ENCODE assay signal across 8 mouse cellular contexts in the genomic region with DNA sequence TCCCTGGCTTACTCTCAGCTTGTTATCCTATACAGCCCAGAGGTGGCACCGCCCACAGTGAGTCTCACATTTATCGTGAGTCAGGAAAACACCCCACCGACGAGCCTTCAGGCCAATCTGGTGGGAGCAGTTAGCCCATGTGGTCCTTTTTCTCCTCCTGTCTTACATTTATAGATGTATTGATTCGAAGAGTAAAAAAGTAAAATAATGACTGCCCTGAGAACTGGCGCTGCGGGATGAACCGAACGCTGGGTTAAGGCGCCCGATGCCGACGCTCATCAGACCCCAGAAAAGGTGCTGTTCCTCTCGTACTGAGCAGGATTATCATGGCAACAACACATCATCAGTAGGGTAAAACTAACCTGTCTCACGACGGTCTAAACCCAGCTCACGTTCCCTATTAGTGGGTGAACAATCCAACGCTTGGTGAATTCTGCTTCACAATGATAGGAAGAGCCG. TPM values are rescaled to one million over a fixed set of nuclear protein-coding genes. Genes with fewer than 3 reads are reported as not detected.
DNase-seq lines count a peak whose midpoint lies in the region; ATAC-seq and TF ChIP-seq lines count a peak whose summit lies in the region.

No protein-coding gene starts in this region.

- DNase-seq in 3134 (ENCODE audit: extremely low read depth, insufficient read length, low spot score): peak; percentile 91
- DNase-seq in adrenal gland, postnatal 10 days: peak; percentile 100
- DNase-seq in heart, adult 8-10 months (ENCODE audit: low spot score): peak; percentile 100
- DNase-seq in limb, embryonic 14.5 days (ENCODE audit: low spot score): peak; percentile 100
- peak; percentile 100 for DNase-seq in monocyte, adult 2 months (ENCODE audit: low read depth in 1 of 2, low spot score in 2 of 2)
- DNase-seq in spleen, postnatal 4 days (ENCODE audit: low spot score in 2 of 2): peak; percentile 100

- no peaks in the 10 kb centered on the region for H3K27me3 ChIP-seq in embryonic facial prominence, embryonic 13.5 days
- 0 out of 2 replicates have a peak, but pooled peaks cover 2% of the 10 kb centered on the region for H3K27me3 ChIP-seq in kidney, embryonic 14.5 days (ENCODE audit: control insufficient read depth, insufficient read depth, low read length)
- no peaks in the 10 kb centered on the region for H3K27me3 ChIP-seq in limb, embryonic 14.5 days (ENCODE audit: control insufficient read depth, insufficient read depth, low read length)

- H3K27ac ChIP-seq in embryonic facial prominence, embryonic 13.5 days: no peak overlapping the region
- no peak overlapping the region for H3K27ac ChIP-seq in kidney, embryonic 14.5 days (ENCODE audit: low read depth, low read length)
- no peak overlapping the region for H3K27ac ChIP-seq in limb, embryonic 14.5 days (replicated peaks; ENCODE audit: low read depth, low read length)

- H3K4me2 ChIP-seq in embryonic facial prominence, embryonic 13.5 days: no peak overlapping the region
- no peak overlapping the region for H3K4me2 ChIP-seq in kidney, embryonic 14.5 days (replicated peaks; ENCODE audit: low read depth, low read length)
- no peak overlapping the region for H3K4me2 ChIP-seq in limb, embryonic 14.5 days (replicated peaks; ENCODE audit: low read depth, low read length, severe bottlenecking)

- WGBS in embryonic facial prominence, embryonic 13.5 days: 48% methylated on average over 19 of the region's 19 CpGs
- 57% methylated on average over 19 of the region's 19 CpGs for WGBS in kidney, embryonic 14.5 days
- WGBS in limb, embryonic 14.5 days: 49% methylated on average over 19 of the region's 19 CpGs

- H3K9ac ChIP-seq in embryonic facial prominence, embryonic 13.5 days: no peak overlapping the region
- H3K9ac ChIP-seq in kidney, embryonic 14.5 days (ENCODE audit: low read depth, low read length): no peak overlapping the region
- H3K9ac ChIP-seq in limb, embryonic 14.5 days (ENCODE audit: low read depth, low read length, severe bottlenecking): no peak overlapping the region

- H3K4me1 ChIP-seq in embryonic facial prominence, embryonic 13.5 days: peaks cover 13% of the 10 kb centered on the region
- peaks cover 4% of the 10 kb centered on the region; the same call in 1 of the 2 replicates for H3K4me1 ChIP-seq in kidney, embryonic 14.5 days (ENCODE audit: control insufficient read depth, insufficient read depth, low read length)
- 0 out of 2 replicates have a peak, but pooled peaks cover 4% of the 10 kb centered on the region for H3K4me1 ChIP-seq in limb, embryonic 14.5 days (ENCODE audit: control insufficient read depth, insufficient read depth, low read length)

- no peak overlapping the region for H3K4me3 ChIP-seq in embryonic facial prominence, embryonic 13.5 days
- no peak overlapping the region for H3K4me3 ChIP-seq in kidney, embryonic 14.5 days (ENCODE audit: low read length)
- no peak overlapping the region for H3K4me3 ChIP-seq in limb, embryonic 14.5 days (replicated peaks; ENCODE audit: low read length)

- no peak for TF ChIP-seq POLR2A in limb, embryonic 14.5 days (IDR thresholded peaks at IDR 0.05; ENCODE audit: borderline replicate concordance, extremely low read depth, insufficient read depth, insufficient read length)

- no peaks in the 10 kb centered on the region for H3K36me3 ChIP-seq in embryonic facial prominence, embryonic 13.5 days
- H3K36me3 ChIP-seq in kidney, embryonic 14.5 days (ENCODE audit: control insufficient read depth, insufficient read depth, low read length): no peaks in the 10 kb centered on the region
- H3K36me3 ChIP-seq in limb, embryonic 14.5 days (ENCODE audit: control insufficient read depth, insufficient read depth, low read length): no peaks in the 10 kb centered on the region

- ATAC-seq in embryonic facial prominence, embryonic 13.5 days (ENCODE audit: insufficient number of reproducible peaks, insufficient read depth, low FRiP score, low TSS enrichment, low read depth): peak; percentile 92
- peak; percentile 98 for ATAC-seq in kidney, embryonic 14.5 days (ENCODE audit: low FRiP score, low TSS enrichment)
- ATAC-seq in limb, embryonic 14.5 days (ENCODE audit: low FRiP score, low read depth): peak; percentile 90

- H3K9me3 ChIP-seq in embryonic facial prominence, embryonic 13.5 days: peaks cover 3% of the 10 kb centered on the region; the same call in 1 of the 2 replicates
- H3K9me3 ChIP-seq in kidney, embryonic 14.5 days (ENCODE audit: control insufficient read depth, low read length): no peaks in the 10 kb centered on the region
- no peaks in the 10 kb centered on the region for H3K9me3 ChIP-seq in limb, embryonic 14.5 days (ENCODE audit: control insufficient read depth, low read length)

RNA-seq across cellular contexts. Expression of a gene that starts 2.8 kb away (rescaled TPM):
- total RNA-seq in adrenal gland, postnatal 10 days (2021): 10 to 100 TPM; 50.6 to 55.9 TPM
- polyA plus RNA-seq in embryonic facial prominence, embryonic 13.5 days (2015; fragmentation: Nextera tagmentation; extraction: Ambion mirVana): 38.9 and 39.9 TPM in 2 replicates
- total RNA-seq in heart, adult 8-10 months (2022): 100 to 1,000 TPM; 115 to 133 (median 122) TPM
- polyA plus RNA-seq in kidney, embryonic 14.5 days (2014; fragmentation: Nextera tagmentation; extraction: Ambion mirVana): 25.1 and 44.6 TPM in 2 replicates
- polyA plus RNA-seq in limb, embryonic 14.5 days (2012; rRNA removed): 14.7 and 15.4 TPM in 2 replicates
- 38.7 and 39.5 TPM in 2 replicates for polyA plus RNA-seq in limb, embryonic 14.5 days (2014; fragmentation: Nextera tagmentation; extraction: Ambion mirVana)

RNA-seq across cellular contexts. Expression of a gene that starts 42.4 kb away (rescaled TPM):
- 10 to 100 TPM in 1 of 2 experiments, 1 to 10 TPM in 1; 8.7 to 10.1 TPM for total RNA-seq in adrenal gland, postnatal 10 days (2021)
- polyA plus RNA-seq in embryonic facial prominence, embryonic 13.5 days (2015; fragmentation: Nextera tagmentation; extraction: Ambion mirVana): 2.1 and 3.5 TPM in 2 replicates
- 10 to 100 TPM in 2 of 4 experiments, 1 to 10 TPM in 2; 8.1 to 11.3 (median 10.3) TPM for total RNA-seq in heart, adult 8-10 months (2022)
- polyA plus RNA-seq in kidney, embryonic 14.5 days (2014; fragmentation: Nextera tagmentation; extraction: Ambion mirVana): 1.7 and 3.2 TPM in 2 replicates
- 1.8 and 2.0 TPM in 2 replicates for polyA plus RNA-seq in limb, embryonic 14.5 days (2012; rRNA removed)
- 3.2 and 3.5 TPM in 2 replicates for polyA plus RNA-seq in limb, embryonic 14.5 days (2014; fragmentation: Nextera tagmentation; extraction: Ambion mirVana)

RNA-seq across cellular contexts. Expression of a gene that starts 43.1 kb away (rescaled TPM):
- total RNA-seq in adrenal gland, postnatal 10 days (2021): 10 to 100 TPM; 12.5 to 16.4 TPM
- polyA plus RNA-seq in embryonic facial prominence, embryonic 13.5 days (2015; fragmentation: Nextera tagmentation; extraction: Ambion mirVana): 3.3 and 5.1 TPM in 2 replicates
- 10 to 100 TPM in 2 of 4 experiments, 1 to 10 TPM in 2; 7.5 to 11.6 (median 9.8) TPM for total RNA-seq in heart, adult 8-10 months (2022)
- 1.8 and 3.2 TPM in 2 replicates for polyA plus RNA-seq in kidney, embryonic 14.5 days (2014; fragmentation: Nextera tagmentation; extraction: Ambion mirVana)
- polyA plus RNA-seq in limb, embryonic 14.5 days (2012; rRNA removed): 3.5 and 4.1 TPM in 2 replicates
- 4.3 and 5.3 TPM in 2 replicates for polyA plus RNA-seq in limb, embryonic 14.5 days (2014; fragmentation: Nextera tagmentation; extraction: Ambion mirVana)

RNA-seq across cellular contexts. Expression of a gene that starts 59.6 kb away (rescaled TPM):
- total RNA-seq in adrenal gland, postnatal 10 days (2021): 1 to 10 TPM; 4.3 to 5.3 TPM
- 14.0 and 14.9 TPM in 2 replicates for polyA plus RNA-seq in embryonic facial prominence, embryonic 13.5 days (2015; fragmentation: Nextera tagmentation; extraction: Ambion mirVana)
- total RNA-seq in heart, adult 8-10 months (2022): 1 to 10 TPM; 2.9 to 4.2 (median 3.7) TPM
- polyA plus RNA-seq in kidney, embryonic 14.5 days (2014; fragmentation: Nextera tagmentation; extraction: Ambion mirVana): 8.6 and 9.6 TPM in 2 replicates
- polyA plus RNA-seq in limb, embryonic 14.5 days (2012; rRNA removed): 5.2 and 6.1 TPM in 2 replicates
- 11.9 and 13.7 TPM in 2 replicates for polyA plus RNA-seq in limb, embryonic 14.5 days (2014; fragmentation: Nextera tagmentation; extraction: Ambion mirVana)
